Mouse (Mus musculus): Measurements from ENCODE around the gene Inpp5f.

DNA sequence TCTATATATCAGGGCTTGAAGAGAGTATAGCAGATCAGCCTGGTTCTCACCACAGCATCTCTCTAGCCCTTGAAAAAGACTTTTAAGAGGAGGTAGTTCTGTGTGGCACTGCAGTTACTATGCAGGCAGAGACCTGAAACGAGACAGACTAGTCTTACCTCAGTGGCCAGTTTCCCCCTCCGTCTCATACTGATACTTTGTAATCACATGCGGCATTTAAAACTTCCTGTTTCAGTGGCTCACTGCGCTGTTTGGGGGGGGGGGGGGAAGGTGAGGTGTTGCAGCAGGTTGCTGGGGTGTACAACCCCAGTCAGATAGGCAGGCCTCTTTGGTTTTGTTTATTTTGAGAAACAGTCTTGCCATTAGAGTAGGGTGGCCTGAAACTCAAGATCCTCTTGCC, 22.0 kb downstream of the Inpp5f start:
- TF ChIP-seq CTCF (IDR thresholded peaks at IDR 0.05; ENCODE audit: low read depth, low read length) (no peak), POLR2AphosphoS5 (IDR thresholded peaks at IDR 0.05; ENCODE audit: insufficient replicate concordance, low read depth, low read length) (no peak), GATA1 (IDR thresholded peaks at IDR 0.05; ENCODE audit: borderline replicate concordance, low read length) (no peak), TAL1 (conservative IDR thresholded peaks at IDR 0.05; ENCODE audit: low read depth, low read length) (no peak), GATA2 (IDR thresholded peaks at IDR 0.05; ENCODE audit: borderline replicate concordance, low read depth, low read length) (no peak)

All from G1E (cell line).